Mouse (Mus musculus) lung, postnatal 25 days (tissue): ENCODE data around the gene Bri3.
"Not testable (repeated sequence)": the region's sequence is repeated elsewhere in the genome, so short reads cannot be mapped to it uniquely, and the experiment has no call there.

ENCODE experiments used
- DNase-seq: peaks from one replicate; pipeline ENCODE4 v3.0.0; 2022; ENCODE audit warnings: low spot score

The Bri3 gene

GRCm38 (mm10) chr5:144359886-144360285, 115.6 kb downstream of the Bri3 start:
- DNase-seq = no peak

DNA sequence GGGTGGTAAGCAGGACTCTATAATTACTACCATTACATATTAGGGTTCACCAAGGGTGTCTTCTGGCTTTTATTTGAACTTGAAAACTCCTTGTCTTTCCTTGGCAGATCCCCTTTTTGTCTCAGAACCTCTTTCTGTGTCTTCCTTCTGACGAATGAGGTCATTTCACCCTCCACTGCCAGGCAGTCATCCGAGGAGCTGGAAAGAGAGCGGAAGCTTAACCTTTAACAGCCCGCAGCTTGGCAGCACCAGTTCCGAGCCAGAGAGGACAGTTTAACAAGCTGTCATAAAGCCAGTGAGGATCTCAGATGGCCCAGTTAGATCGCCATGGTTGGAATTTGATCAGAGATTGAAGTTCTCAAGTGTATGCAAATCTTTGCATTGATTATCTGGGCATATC, 116.1 kb downstream of the Bri3 start:
- DNase-seq = no peak

GRCm38 (mm10) chr5:144364680-144365357, 120.6 kb downstream of the Bri3 start:
- no peak for DNase-seq

GRCm38 (mm10) chr5:144366551-144366950, 122.3 kb downstream of the Bri3 start:
- not testable (repeated sequence) for DNase-seq

DNA sequence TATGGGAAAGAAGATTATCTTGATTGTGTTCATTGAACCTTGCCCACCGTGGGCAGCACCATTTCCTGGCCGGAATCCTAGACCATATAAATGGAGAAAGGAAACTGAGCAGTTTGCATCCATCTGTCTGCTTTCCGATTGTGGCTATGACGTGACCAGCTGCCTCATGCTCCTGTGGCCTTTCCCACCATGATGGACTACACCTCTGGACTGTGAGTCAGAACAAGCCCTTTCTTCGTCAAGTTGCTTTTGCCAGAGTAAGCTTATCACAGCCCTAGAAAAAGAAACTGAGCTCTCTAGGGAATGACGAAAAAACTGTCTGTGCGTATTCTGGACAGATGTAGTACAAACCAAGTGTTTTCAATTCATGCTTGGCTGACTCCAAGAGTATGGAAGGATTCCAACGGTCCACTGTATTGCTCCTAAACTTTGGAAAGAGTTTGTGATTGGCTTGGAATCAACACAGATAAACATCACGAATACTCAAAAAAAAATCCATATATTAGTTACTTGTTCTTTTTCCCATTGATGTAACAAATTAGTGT, 124.5 kb downstream of the Bri3 start:
- DNase-seq = no peak

- DNase-seq = no peak
Observed at GRCm38 (mm10) chr5:144370986-144371385, 126.7 kb downstream of the Bri3 start.

GRCm38 (mm10) chr5:144372177-144372576, 127.9 kb downstream of the Bri3 start:
- DNase-seq = peak; percentile 52

DNA sequence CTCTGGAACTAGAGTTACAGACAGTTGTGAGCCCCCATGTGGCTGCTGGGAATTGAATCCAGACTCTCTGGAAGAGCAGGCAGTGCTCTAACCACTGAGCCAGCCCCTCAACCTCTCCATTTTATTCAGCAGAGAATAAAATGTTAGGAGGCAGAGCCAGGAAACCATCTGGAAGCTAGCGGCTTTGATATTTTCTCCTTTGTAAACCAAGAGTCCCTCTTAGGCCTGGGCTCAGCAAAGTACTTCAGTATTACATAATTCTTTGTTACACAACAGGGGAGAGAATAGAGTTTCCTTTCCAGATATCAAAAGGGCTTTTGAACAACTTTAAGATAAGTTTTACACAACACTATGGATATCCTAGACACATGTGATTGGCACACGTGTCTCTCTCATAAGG, 128.6 kb downstream of the Bri3 start:
- DNase-seq = peak; percentile 74

GRCm38 (mm10) chr5:144379431-144379830, 135.2 kb downstream of the Bri3 start:
- no peak for DNase-seq

GRCm38 (mm10) chr5:144380689-144381088, 136.5 kb downstream of the Bri3 start:
- no peak for DNase-seq

GRCm38 (mm10) chr5:144381782-144382181, 137.5 kb downstream of the Bri3 start:
- peak; percentile 29 for DNase-seq

DNA sequence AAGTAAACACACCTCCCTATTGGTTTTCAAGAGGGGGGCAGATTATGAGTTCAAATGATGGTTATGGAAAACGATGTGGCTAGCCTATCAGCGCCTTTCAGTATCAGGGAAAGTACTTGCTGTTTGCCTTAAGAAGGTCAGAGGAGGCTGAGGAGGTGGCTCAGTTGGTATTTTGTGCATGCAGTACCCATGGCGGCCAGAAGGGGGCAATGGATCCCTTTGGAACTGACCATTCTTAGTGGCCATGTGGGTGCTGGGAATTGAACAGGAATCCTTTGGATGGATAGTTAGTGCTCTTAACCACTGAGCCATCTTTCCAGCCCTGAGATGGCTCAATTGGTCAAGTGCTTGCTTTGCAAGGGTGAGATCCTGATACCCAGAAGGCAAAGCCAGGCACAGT, 139.7 kb downstream of the Bri3 start:
- no peak for DNase-seq

- DNase-seq = peak; percentile 48
Observed at GRCm38 (mm10) chr5:144387851-144388250, 143.6 kb downstream of the Bri3 start.

DNA sequence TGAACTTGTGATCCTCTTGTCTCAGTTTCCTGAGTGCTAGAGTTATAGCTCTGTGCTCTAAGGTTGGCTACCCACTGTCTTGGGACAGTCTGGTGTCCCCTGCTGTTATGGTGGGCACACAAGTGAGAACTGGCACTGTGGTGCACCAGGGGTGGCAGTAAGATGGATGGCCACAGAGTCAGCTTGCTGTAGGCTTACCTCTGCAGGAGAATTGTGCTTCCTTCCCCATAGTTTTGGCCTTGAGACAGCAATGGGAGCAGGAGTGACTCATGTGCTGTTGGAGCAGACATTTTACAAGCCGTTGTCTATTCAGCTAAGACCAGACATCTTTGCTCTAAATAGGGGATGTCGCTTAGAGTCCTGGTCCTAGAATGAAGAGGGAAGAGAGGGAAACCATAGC, 149.9 kb downstream of the Bri3 start:
- no peak for DNase-seq

DNA sequence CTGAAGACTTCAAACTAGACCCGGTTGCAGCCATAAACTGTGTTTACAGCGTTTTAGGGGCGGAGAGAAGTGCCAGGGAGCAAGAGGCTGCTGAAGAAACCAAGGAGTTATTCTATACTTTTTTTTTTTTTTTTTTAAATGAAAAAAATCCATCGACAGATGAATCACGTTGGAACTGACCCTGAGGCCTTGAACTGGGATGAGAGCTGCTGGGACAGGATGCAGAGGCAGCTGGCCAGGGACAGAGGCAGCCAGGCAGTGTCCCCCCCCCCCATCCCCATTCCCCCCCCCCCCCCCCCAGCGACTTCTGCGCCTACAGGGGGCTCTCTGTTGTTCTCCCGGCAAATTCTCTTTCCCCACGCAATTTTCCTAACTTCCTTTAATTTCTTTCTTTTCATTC, 153.3 kb downstream of the Bri3 start:
- DNase-seq = no peak

DNA sequence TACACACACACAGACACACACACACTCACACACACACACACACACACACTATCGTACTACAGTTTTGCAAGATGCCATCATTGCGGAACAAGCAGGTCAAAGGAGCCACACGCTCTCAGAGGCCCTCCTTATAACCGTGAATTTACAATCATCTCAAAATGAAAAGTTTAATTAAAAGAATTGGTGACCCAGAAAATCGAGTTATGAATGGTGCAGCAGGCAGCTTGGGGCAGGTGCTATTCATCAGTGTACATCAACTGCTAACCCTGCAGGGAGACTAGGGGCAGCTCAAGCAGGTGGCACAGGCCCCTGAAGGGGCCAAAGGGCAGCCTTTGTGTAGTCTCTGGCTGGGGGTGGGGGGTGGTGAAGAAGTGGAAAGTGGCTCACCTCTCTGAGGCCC, 156.6 kb downstream of the Bri3 start:
- no peak for DNase-seq

DNA sequence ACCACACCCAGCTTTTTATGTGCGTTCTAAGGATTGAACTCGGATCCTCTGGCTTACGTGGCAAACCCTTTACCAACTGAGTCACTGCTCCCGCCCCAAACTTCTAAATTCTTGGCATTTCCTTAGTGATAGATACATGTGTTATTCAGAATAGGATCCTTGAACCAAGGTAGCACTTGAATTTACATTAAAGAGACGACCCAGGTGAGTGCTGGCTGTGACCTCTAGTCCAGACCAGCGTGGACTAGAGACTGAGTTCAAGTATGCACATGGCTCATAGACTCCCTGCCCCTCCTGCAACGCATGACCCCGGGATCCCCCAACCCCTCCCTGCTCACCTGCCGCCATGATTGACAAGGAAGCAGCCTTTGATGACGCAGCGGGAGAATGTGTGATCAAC, 162.0 kb downstream of the Bri3 start:
- DNase-seq = no peak

DNA sequence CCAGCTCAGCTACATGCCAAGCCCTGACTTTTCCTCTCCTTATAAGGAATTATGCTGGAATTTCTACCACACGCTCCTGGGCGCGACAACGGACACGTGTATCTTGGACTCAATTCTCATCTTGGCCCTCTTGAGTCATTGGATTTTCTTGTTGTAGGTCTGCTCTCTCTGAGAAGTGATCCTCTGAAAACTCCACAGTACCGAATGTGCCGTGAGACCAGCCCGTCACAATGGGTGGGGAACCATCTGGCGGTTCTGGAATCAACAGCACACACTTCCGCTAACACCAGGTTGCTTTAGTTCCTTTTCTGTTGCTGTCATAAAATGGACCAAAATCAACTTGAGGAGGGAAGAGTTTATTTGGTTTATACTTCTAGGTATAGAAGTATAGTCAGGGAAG, 166.4 kb downstream of the Bri3 start:
- no peak for DNase-seq

DNA sequence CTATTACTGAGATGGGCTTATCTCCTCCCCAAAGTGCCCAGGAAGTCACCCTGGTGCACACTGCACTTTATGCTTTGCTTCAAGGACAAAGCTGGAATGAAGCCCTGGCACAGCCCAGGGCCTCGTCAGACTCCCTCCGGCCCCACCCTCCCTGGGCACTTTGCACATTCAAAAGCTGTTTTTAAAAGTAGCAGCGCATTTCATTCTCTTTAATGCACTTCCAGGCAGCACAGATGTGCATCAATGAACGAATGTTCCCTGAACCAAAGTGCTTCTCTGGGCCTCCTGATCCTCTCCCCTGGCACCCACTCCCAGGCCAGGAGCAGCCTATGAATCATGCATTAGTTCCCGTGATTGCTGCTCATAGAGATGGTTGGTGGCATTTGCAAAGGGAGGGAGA, 167.5 kb downstream of the Bri3 start:
- no peak for DNase-seq

DNA sequence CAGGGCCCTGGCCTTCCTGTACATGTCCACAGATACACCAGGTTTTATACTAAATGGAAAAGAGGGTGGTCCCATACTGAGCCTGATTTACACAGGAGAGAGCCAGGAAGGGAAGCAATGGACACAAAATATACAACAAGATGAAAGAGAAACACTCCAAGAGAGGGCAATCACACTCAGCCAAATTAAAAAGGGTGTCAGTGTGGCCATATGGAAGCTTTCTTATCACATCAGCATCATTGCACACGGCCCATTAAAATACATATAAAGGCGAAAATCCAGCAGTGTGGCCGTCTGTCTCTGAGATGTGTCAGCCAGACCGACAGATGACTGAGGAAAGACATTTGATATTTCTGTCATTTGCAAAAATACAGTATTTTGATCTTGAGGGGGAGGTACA, 168.5 kb downstream of the Bri3 start:
- no peak for DNase-seq

- DNase-seq = no peak
Observed at GRCm38 (mm10) chr5:144418456-144418855, 174.2 kb downstream of the Bri3 start.

- DNase-seq = no peak
Observed at GRCm38 (mm10) chr5:144420001-144420400, 175.8 kb downstream of the Bri3 start.

DNA sequence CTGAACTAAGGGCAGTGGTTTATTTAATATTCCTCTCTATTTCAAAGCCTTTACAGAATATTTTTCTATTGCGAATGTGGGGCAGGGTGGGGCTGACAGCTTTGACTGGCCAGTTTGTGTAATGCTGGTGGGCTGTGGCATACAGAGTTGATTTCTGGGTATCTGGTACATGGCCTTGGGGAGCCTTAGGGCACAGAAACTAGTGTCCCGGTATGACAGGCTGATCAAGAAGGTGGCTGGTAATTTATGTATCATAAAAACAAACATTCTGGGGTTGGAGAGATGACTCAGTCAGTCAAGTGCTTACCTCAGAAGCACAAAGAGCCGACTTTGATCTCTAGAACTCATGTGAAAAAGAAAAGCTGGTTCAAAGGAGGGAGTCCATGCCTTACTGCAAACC, 182.5 kb downstream of the Bri3 start:
- DNase-seq = no peak

DNA sequence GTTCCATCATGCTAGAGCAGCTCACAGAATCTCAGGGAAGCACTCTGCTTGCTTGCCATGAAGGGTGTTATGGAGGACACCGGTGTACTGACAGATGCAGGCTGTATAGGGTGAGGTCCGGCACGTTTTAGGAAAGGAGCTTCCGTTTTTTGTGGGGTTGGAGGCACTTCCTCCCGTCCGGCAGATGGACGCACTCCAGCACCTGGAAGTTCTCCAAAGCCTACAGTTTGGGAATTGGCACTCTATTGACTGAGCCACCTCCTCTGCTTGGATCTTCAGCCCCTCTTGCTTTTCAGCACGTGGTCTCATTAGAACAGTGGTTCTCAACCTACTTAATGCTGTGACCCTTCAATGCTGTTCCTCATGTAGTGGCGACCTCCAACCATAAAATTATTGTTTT, 183.6 kb downstream of the Bri3 start:
- DNase-seq = no peak
